Mouse (Mus musculus) hindlimb bud, embryonic 11.5 days (tissue): ENCODE results near the gene Clta.
"Not testable (repeated sequence)": the region's sequence is repeated elsewhere in the genome, so short reads cannot be mapped to it uniquely, and the experiment has no call there.

ENCODE experiments used
- DNase-seq: peaks from one replicate; pipeline ENCODE4 v3.0.0-alpha.2; 2012; ENCODE audit warnings: low read depth, low spot score; ENCODE audit errors: extremely low spot score

Clta gene

DNA sequence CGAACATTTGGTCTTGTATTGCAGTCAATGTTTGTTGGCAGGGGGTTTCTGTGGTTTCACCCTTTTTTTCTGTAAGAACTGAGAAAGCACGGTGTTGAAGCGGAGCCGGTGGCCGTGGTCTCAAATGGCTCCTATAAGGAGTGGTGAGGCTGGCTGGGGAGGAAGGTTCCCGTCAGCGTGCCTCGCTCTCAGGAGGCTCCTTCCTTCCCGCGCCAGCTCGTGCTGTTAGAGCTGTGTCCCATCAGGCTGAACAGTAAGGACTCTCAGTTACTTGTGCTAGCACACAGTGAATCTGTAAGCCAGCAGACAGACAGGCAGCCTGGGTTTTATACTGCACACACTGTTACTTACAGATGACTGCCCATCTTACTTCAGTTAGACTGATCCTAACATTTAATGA lies 18.5 kb downstream of the Clta start:
- DNase-seq, result no peak

DNA sequence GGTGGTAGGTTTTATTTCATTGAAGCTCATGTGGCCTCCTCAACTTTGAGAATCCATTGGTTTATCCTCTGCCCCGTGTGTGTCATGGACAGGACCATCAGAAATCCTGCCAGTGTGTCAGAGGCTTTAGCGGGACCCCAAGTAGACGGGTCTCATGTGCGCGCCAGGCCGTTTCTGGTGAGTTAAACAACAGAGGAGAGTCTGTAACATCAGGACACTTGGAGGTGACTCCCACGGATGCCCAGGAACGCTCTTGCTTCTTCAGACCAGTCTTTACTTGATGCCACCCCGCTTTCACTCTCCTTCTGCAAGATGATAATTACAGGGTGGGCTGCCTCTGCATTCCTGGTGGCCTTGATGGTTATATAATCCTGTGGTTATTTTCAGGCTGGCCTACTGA lies 19.4 kb downstream of the Clta start:
- no peak for DNase-seq

DNA sequence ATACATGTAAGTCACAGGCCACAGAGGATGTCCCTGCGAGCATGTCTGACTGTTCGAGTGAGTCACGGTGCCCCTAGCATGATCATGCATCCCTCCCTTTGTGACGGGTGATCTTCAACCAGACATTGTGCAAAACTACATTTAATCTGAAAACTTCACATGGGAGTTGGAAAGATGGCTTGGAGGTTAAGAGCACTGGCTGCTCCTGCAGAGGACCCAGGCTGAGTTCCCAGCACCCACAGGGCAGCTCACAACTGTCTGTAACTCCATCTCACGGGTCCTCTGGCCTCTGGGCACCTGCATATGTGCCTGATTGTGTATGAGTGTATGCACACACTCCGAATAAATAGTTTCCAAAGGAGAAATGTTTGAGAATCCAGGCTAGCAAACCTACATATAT lies 20.0 kb downstream of the Clta start:
- no peak for DNase-seq

DNA sequence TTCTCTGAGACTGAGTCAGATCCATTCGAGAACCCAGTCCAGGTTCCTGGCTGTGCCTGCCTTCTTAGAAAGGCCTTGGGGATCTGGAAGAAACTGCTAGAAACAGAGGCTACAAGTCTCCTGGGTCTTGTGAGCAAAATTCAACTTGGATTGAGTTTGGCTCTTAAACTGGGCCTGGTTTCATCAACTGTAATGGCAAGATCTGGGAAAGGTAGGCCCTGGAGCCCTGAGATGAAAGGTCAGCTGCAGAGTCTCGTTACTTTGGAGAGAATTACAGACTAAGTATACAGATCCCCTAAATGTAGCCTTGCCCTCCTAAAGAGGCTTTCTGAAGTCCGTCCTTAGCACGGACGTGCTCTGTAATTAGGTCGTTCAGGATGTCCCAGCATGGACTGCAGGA lies 21.3 kb downstream of the Clta start:
- no peak for DNase-seq

DNA sequence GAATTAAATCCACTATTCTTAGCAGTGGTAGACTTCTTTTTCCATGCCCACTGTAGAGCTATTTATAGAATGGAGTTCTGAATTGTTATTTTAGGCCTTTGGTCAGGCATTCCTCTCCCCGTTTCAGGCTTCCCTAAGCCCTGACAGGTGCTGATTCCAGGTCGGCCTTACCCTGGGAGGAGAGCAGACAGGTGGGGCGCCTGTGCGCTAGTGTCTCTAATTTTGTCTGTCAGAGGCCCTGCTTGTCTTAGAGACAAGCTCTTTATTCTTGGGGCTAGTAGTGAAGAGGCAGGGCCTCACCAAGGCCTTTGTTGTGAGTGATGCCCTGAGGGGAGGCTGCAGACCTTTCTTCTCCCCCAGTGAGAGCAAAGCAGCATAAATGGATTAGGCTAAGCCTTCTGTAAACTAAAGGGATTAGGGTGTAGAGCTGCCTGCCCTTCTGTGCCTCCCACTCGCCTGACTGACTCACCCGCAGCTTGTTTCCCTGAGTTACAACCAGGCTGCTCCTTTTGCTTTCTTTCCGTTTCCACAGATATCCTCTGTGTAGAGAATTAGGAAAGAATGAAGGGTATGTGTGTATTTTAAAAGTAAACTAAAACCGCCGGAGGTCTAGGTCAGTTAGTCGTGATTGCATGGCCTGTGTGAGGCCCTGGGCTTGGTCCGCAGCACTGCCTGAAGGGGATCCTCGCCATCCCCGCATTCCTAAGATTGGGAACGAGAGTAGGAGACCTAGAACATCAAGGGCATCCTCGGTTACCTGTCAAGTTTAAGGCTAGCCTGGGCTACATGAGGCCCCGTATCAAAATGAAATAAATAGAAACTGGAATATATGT lies 24.3 kb downstream of the Clta start:
- DNase-seq, result no peak

DNA sequence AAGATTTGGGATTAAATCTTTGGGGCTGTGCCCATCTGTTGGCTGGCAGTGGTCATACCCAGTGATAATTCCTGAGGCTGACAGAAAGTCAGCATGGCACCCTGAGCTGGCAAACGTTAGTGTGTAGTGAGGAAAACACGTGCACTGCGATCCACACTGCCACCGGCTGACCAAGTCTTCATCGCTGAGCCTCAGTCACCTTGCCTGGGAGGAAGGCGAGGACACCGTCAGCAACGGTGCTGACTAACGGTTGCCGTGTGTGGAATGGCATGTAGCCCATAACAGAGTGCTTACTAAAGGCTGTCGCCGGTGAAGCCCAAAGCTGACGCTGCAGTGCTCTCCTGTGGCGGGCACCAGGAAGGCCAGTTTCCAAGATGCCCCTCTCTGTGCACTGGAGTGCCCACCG lies 25.4 kb downstream of the Clta start:
- no peak for DNase-seq

DNA sequence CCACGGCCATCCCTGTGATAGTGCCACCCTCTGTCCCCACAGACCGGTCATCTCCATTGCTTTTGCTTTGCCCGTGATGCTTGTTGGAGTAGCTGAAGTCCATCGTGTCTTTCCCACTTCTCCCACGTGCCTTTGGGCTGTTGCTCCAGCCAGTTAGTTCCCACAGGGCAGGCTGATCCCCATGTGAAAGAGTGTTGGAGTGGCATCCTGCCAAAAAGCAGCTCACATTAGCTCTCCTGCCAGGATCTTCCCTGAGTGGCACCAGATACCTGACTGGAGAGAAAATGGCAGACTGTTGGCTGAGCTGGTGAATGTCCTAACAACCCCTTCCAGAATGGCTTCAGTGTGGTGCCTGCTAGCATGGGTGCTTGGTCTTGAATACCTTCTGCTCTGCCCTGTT lies 27.3 kb downstream of the Clta start:
- DNase-seq, result no peak

DNA sequence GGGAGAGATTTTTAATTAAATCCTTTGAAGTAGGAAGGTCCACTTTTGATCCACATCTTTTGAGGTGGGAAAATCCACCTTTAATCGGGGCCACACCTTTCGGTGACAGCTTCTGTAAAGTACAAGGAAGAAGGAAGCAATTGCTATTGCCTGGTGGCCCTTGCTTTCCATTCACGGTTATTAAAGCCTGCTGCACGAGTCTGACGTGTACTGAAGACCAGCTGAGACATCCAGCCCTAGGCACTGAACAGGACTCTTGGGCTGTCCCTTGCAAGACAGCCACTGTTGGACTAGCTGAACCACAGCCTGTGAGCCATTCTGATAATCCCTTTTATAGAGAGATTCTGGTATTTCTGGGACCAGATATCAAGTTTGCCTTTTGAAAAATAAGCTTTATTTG lies 32.2 kb downstream of the Clta start:
- no peak for DNase-seq

DNA sequence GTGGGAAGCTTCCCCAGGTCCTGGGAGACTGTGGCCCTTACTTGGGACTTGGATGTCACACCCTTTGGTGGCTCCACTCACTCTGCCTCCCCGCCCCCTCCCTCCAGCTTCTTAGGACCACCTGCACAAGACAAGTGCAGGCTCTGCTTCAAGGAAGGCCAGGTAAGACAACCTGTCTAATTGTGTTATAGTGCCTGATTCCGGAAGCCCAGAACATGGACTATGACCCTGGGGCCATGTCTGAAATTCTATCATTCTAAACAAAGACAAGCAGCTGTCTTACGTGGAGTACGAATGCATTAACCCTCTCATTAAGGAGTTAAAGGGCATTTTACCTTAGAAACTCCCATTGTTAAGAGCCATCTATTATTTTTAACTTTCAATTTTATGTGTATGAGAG lies 36.5 kb downstream of the Clta start:
- no peak for DNase-seq

DNA sequence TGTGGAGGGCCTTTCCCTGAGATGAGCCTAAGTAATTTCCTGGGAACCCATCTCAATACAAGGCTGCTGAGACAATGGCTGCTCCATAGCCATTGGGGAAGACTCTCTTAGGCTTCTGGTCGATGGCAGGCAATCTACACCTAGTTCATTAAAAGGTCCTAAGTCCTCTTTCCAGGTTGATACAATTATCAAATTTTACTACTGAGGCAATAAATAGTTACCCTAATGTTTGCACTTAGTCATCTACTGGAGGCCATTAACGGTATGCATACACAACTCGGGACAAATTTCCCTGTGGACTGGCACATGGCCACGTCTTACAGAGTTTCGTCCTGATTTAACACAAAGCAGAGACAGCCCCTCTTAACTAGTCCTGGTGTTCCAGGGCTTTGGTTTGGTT lies 38.2 kb downstream of the Clta start:
- DNase-seq, result no peak

DNA sequence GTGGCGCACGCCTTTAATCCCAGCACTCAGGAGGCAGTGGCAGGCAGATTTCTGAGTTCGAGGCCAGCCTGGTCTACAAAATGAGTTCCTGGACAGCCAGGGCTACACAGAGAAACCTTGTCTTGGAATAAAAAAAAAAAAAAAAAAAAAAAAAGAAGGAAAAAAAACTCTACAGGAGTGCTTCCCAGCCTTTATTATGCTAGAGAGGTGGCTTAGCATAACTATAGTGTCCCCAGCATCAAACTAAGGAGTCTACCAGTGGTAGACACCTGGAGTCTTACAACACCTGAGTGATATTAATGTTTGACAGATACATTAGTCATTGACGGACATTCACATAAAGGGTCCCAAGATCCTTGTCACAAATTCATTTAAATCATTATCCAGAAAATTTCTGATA lies 38.9 kb downstream of the Clta start:
- DNase-seq, result not testable (repeated sequence)

DNA sequence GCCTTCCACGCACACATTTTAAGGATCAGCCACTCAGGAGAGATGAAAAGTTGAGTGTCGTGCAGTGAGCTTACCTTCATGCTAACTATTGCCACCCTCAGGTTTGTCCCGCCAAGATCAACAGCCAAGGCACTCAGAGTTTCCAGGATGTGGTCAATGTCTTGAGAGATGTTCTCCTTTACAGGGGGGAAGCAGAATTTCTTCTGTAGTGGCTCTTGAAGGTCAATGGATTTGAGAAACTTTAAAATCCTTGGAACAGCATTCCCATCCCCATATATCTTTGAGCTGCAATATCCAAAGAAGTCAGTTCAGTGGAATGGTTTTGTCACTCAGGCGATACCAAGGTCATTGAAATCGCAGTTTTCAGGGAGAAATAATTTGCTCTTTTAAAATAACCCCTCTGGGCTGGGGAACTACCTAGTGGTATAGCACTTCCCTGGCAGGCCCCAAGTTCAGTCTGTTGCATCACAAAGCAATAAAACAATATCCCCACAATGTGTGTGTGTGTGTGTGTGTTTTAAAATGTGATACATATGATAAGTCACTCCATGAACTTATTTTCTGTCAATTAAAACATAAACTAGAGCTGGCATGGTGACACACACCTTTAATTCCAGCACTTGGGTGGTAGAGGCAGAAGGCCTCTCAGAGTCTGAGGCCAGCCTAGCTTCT lies 40.6 kb downstream of the Clta start:
- no peak for DNase-seq

DNA sequence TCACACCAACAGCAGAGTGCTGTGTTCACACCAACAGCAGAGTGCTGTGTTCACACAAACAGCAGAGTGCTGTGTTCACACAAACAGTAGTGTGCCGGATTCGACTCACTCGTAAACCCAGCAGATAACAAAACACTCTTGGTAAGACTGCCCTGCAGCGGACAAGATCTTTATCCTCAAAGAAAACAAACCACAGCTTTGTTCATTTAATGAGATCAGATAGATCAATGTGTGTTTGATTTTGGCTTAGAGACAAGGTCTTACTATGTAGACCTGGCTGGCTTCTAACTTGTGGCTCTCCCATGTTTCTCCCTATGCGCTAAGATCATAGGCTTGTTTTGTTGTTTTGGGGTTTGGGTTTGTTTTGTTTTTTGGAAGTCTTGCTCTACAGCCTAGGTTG lies 41.8 kb downstream of the Clta start:
- DNase-seq, result no peak

DNA sequence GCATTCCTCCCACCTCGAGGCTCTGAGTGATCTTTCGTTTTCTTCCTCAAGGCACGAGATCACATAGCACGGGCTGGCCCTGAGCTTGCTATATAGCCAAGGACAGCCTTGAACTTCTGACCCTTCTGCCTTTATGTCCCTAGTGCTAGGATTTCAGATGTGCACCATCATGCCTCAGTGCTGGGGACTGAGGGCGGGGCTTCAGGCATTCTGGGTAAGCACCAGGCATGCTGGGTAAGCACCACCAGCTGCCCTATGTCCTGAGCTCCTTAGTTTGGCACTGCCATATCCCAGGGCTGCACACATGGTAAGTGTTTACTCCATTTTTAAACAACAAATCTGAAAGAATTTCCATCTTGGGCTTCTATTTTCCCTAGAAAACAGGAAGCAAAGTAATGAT lies 45.6 kb downstream of the Clta start:
- DNase-seq, result no peak

DNA sequence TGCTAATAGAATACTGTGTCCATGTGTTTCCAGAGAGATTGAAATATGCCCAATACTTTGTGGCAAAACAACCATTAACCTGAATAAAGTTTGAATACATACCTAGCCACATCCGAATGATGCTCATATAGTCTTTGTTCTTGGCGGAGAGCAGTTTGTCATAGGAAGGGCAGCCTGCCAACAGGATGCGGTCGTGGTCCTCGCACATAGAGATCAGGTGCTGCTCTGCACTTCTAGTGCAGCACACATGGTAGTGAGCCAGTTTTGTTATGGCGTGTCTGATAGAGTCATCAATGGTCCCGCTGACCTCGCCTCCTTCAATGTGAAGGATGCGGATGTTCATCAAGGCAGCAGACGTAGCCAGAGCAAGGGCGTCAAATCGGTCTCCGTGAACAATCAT lies 55.4 kb downstream of the Clta start:
- no peak for DNase-seq

DNA sequence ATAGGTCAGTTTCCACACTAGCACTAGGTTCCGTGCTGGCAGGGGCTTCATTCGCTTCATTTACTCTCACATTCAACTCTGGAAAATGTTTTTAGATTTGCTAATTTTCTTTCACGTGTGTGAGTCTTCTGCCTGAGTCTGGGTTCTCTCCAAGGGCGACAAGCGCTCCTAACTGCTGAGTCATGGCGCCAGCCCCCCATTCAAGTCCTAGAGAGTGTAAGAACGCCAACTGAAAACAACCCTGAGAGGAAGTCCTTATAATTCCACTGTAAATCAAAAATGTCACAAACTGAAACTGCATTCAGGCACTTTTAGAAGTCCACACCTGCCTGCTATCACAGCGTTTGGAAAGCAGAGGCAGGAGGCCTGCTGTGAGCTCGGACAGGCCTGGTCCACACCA lies 57.8 kb downstream of the Clta start:
- DNase-seq, result no peak

DNA sequence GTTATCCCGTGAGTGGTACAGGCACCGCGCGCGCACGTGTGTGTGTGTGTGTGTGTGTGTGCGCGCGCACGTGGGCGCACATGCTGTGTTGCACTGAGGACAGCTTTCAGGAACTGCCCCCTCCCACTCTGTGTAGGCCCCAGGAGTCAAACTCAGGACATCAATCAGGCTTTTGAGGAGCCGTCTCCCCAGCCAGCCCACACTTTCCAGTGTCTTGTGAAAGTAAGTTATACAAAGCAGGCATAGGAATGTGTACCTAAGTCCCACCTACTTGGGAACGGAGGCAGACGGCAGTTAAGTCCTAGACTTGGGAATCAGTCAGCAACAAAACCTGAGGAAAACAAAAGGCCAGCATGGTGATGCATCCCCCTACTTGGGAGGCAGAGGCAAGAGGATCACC lies 58.6 kb downstream of the Clta start:
- no peak for DNase-seq

DNA sequence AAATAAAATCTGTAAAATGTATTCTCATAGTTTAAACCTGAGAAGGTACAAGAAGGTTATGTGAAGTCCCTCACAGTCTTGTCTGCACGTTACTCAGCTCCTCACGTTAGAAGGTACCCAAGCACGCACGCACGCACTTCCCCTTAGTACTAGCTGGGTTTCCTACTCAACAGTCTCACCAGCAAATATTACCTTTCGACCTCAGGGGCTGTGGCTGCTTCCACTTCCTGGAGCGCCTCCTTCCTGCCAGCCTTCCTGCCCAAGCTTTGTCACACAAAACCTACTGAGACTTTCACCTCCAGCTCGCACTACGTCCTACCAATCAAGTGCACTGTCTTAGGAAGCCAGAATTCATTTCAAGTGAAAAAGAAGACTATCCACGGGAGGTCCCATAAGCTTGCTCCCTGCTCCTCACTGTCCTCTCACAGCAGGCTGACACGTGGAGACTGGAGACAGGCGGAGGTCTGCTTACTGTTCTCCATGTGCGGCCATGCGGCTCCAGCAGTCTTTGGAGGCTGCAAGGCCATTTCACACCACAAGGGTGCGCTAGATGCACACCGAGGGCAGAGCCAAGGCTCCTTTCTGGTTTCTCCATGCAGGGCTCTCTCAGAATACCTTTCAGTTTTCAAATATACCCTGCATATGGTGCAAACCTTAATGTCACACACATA lies 61.2 kb downstream of the Clta start:
- DNase-seq, result peak; percentile 71

DNA sequence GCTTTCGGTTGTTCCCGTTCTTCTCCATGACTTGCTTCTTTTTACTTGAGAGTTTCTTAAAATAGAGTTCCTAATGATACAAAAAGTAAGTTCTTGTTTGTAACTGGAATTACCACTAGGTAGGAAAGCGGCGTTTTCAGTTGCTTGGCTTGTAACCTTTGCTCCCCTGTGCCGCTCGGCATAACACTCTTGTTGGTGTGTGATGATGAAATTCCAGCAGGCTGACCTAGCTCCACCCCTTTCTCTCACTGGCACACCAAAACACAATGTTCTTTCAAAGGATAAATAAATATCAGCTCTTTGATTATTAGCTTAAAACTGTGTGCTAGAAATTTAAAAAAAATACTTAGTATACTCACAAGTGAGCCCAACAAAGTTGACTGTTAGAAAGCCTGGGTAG lies 62.6 kb downstream of the Clta start:
- no peak for DNase-seq

DNA sequence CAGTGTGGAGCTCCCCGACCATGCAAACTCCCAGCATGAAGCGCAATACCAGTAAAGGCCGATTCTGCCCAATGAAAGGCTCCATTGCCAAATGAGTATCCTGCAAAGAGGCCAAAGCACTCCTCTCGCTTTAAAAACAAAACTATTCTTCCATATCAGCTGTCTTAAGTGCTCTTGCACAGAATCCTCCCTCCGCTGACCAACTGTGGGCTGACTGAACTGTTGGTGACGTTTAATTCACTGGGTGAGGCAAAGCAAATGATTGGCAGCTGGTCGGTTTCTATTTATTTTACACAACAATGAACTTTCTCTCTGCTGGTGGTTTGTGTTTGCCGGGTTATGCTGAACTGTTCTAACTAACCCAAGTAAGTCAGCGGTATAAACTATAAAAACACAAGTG lies 64.5 kb downstream of the Clta start:
- no peak for DNase-seq

DNA sequence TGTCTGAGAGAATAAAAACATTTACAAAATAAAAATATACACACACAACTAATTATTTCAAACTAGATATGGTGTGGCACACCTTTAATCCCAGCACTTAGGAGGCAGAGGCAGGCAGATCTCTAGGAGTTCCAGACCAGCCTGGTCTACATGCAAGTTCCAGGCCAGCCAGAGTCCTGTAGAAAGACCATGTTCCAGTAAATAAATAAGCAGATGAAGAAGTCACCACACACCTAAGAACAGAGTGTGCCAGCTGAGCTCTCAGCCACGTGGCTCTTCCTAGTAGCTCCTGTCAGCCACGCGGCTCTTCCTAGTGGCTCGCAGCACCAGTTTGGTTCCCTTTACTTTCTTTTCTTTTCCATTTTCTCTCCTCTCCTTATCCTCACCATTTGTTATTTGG lies 65.2 kb downstream of the Clta start:
- no peak for DNase-seq

DNA sequence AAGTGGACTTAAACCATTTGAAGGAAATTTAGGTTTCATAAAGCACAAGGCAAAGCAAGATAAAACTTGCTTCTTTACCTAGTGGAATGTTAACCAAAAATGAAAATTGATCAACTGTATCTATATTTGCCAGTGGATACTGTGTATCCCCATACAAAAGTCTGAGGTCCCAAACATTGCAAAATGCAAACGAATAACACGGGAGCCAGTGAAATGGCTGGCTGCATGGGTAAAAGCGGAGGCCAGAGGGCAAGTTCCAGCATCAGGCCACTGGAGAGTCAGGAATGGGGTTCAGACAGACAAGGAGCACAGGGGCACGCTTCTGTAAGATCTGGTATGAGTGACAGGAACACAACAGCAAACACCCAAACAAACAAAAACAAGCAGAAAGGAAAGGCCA lies 66.4 kb downstream of the Clta start:
- DNase-seq, result no peak
